Mouse (Mus musculus) ES-Bruce4 (cell line): Measurements from ENCODE around the gene Rhbdd1.

Source experiments
- CTCF ChIP-seq: IDR thresholded peaks from one replicate; pipeline ENCODE4 v1.8.1; 2011; ENCODE audit warnings: low read depth, low read length
- EP300 ChIP-seq: IDR thresholded peaks from 2 replicates; pipeline ENCODE4 v1.6.1; 2011; ENCODE audit warnings: low read depth, low read length; ENCODE audit not compliant: insufficient read depth
- POLR2A ChIP-seq: IDR thresholded peaks from one replicate; pipeline ENCODE4 v1.8.1; 2011; ENCODE audit warnings: low read length; ENCODE audit not compliant: insufficient read depth

GRCm38 (mm10) chr1:82475821-82476220 is 159.6 kb downstream of the Rhbdd1 start:
- TF ChIP-seq POLR2A (no peak), CTCF (no peak), EP300 (no peak)
